Mouse (Mus musculus) hindbrain, embryonic 14.5 days (tissue): ENCODE measurements around the gene Aurkb. TPM values are rescaled to one million over a fixed set of nuclear protein-coding genes. Genes with fewer than 3 reads are reported as not detected.
A peak's percentile ranks its signal among the peaks of the same experiment; 100 is the strongest.
"Not testable (repeated sequence)": the region's sequence is repeated elsewhere in the genome, so short reads cannot be mapped to it uniquely, and the experiment has no call there.

ENCODE experiments used
- ATAC-seq: fragments of 200-750 bp; cut with Nextera tagmentation; 2 replicates; pipeline ENCODE4 v1.8.0; 2017; ENCODE audit warnings: moderate number of reproducible peaks, mild to moderate bottlenecking, moderate TSS enrichment, moderate library complexity; ENCODE audit not compliant: low FRiP score
- DNase-seq: peaks from one replicate; pipeline ENCODE4 v3.0.0-alpha.2; 2015; ENCODE audit warnings: low spot score
- H3K27ac ChIP-seq: fragments of 300-500 bp; sonication (generic); 2 replicates; pipeline ENCODE4 v1.5.1; 2014; ENCODE audit warnings: mild to moderate bottlenecking, moderate library complexity
- H3K27me3 ChIP-seq: fragments of 300-500 bp; sonication (generic); 2 replicates; pipeline ENCODE4 v1.6.1; 2014; ENCODE audit warnings: mild to moderate bottlenecking, low read length, mixed read lengths; ENCODE audit not compliant: control insufficient read depth, insufficient read depth
- H3K36me3 ChIP-seq: fragments of 300-500 bp; sonication (generic); replicated peaks from 2 replicates; pipeline ENCODE4 v1.6.1; 2014; ENCODE audit not compliant: control insufficient read depth, insufficient read depth
- H3K4me1 ChIP-seq: fragments of 300-500 bp; sonication (generic); replicated peaks from 2 replicates; pipeline ENCODE4 v1.6.1; 2014; ENCODE audit warnings: antibody characterized with exemption, low read length, mixed read lengths; ENCODE audit not compliant: control insufficient read depth, insufficient read depth
- H3K4me2 ChIP-seq: fragments of 300-500 bp; sonication (generic); replicated peaks from 2 replicates; pipeline ENCODE4 v1.6.1; 2014; ENCODE audit warnings: mild to moderate bottlenecking, moderate library complexity
- H3K4me3 ChIP-seq: fragments of 300-500 bp; sonication (generic); replicated peaks from 2 replicates; pipeline ENCODE4 v1.5.1; 2014; ENCODE audit warnings: mild to moderate bottlenecking, low read length
- H3K9ac ChIP-seq: fragments of 300-500 bp; sonication (generic); 2 replicates; pipeline ENCODE4 v1.6.1; 2014
- H3K9me3 ChIP-seq: fragments of 300-500 bp; sonication (generic); 2 replicates; pipeline ENCODE4 v1.6.1; 2016; ENCODE audit warnings: low read length; ENCODE audit not compliant: control insufficient read depth
- WGBS: fragments of 180-500 bp; shearing (Covaris S2); extraction: QIAGEN DNeasy Blood & Tissue Kit; methylation state at CpG from one replicate; pipeline ENCODE4 v1.1.7; 2014; 5-methylcytosine and 5-hydroxymethylcytosine counted together
- polyA plus RNA-seq: library from polyadenylated mRNA; unstranded; fragments of >200 nt; fragmentation: Nextera tagmentation; extraction: Ambion mirVana; gene quantifications from 2 replicates; pipeline ENCODE4 v1.2.1, GENCODE M21; 2014

The Aurkb gene
- polyA plus RNA-seq, 1 experiment from 2014 or later, result 17.0 TPM

DNA sequence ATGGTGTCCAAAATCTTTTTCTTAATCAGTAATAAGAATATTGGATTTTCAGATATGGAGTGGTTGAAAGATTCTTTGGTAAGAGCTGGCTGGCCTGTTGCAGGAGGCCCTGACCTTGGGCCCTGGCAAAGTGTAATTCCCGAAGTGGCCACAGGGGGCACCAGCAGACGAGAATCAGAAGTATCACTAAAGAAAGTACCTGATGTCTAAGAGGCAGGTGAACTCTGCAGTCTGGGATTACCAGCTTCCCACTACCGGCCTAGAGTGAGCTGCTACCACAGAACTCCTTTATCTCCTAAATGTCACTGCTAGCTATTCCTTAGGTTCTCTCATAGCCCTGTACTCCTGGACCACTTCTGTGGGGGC is 46.9 kb downstream of the Aurkb start:
- Histone ChIP-seq H3K9me3 (no peaks in the 10 kb centered on the region), H3K4me1 (peaks cover 40% of the 10 kb centered on the region), H3K27me3 (no peaks in the 10 kb centered on the region), H3K36me3 (peaks cover 28% of the 10 kb centered on the region), H3K4me3 (no peak overlapping the region), H3K27ac (no peak overlapping the region), H3K9ac (no peak overlapping the region), H3K4me2 (no peak overlapping the region)
- DNase-seq, result peak; percentile 78
- ATAC-seq, result no peak
- 6% methylated on average over 3 of the region's 3 CpGs for WGBS

GRCm38 (mm10) chr11:69092871-69093270 is 47.4 kb downstream of the Aurkb start:
- H3K4me2 ChIP-seq, result no peak overlapping the region
- H3K9ac ChIP-seq, result no peak overlapping the region
- no peaks in the 10 kb centered on the region for H3K9me3 ChIP-seq
- H3K27me3 ChIP-seq, result no peaks in the 10 kb centered on the region
- no peak for ATAC-seq
- H3K27ac ChIP-seq, result no peak overlapping the region
- H3K4me3 ChIP-seq, result no peak overlapping the region
- 91% methylated on average over 4 of the region's 4 CpGs for WGBS
- H3K36me3 ChIP-seq, result peaks cover 28% of the 10 kb centered on the region
- DNase-seq, result no peak
- H3K4me1 ChIP-seq, result peaks cover 45% of the 10 kb centered on the region

DNA sequence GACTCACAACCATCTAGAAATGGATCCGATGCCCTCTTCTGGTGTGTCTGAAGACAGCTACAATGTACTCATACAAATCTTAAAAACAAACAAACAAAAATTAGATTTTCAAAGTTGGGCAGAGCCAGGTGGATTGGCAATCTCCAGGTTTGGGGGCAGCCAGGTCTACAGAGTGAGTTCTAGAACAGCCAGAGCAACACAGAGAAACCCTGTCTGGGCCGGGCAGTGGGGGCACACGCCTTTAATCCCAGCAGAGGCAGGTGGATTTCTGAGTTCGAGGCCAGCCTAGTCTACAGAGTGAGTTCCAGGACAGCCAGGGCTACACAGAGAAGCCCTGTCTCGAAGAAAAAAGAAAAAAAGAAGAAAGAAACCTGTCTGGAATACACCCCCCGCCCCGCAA is 48.4 kb downstream of the Aurkb start:
- H3K4me2 ChIP-seq, H3K27ac ChIP-seq, H3K9ac ChIP-seq, DNase-seq, H3K9me3 ChIP-seq, H3K4me3 ChIP-seq, H3K27me3 ChIP-seq, ATAC-seq: not testable (repeated sequence)
- 88% methylated on average over 7 of the region's 7 CpGs for WGBS
- peaks cover 53% of the 10 kb centered on the region for H3K4me1 ChIP-seq
- peaks cover 28% of the 10 kb centered on the region for H3K36me3 ChIP-seq

GRCm38 (mm10) chr11:69094697-69095429 is 49.4 kb downstream of the Aurkb start, which contains the start of gene Per1:
TSS of gene Per1 (plus strand) at chr11:69095217.
- no peaks in the 10 kb centered on the region for H3K9me3 ChIP-seq
- ATAC-seq (peak; percentile 96), DNase-seq (peak; percentile 98)
- H3K9ac ChIP-seq, result peak within 1 kb of the TSS; percentile 26
- H3K27me3 ChIP-seq, result no peaks in the 10 kb centered on the region
- under 1% methylated on average over 37 of the region's 37 CpGs for WGBS
- peaks cover 24% of the 10 kb centered on the region for H3K36me3 ChIP-seq
- H3K4me2 ChIP-seq, result peak within 1 kb of the TSS; percentile 74
- H3K4me1 ChIP-seq, result peaks cover 48% of the 10 kb centered on the region
- H3K4me3 ChIP-seq, result peak within 1 kb of the TSS; percentile 35
- peak within 1 kb of the TSS; percentile 67 for H3K27ac ChIP-seq

DNA sequence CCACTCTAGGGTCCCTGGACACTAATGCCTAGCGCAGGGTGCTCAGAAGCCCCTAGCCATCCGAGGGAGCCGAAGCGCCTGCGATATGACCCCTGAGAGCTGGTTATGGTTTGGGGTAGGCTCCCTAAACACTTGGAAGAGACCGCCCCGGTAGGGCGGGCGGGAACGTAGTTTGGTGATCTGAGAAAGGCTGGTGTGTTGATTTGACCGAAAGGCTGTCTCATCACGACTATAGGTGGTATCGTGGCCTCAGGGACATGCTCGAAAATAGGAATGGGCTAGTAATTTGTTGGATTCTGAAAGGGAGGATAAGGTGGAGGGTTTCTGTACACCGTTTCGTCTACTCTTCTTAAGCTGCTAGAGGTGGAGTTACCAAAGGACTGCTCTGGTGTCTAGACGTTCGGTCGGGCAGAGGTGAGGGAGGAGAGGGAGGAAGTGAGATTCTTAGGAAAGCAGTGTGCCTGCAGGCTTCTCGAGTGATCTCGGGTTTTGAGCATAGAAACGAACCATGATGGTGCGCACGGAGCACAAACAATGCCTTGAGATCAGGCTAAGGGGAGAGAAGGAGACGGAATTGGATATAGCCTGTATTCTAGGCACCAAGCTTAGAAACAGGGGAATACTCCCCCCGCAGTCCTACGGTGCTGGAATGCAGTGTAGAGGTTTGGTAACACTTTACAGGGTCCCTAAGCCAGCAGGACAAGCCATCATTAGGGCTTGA is 50.2 kb downstream of the Aurkb start:
- WGBS, result 4% methylated on average over 27 of the region's 27 CpGs
- Histone ChIP-seq H3K27me3 (no peaks in the 10 kb centered on the region), H3K36me3 (peaks cover 16% of the 10 kb centered on the region), H3K9ac (peak overlapping the region; percentile 26), H3K4me3 (peak overlapping the region; percentile 35), H3K27ac (peak overlapping the region; percentile 55), H3K9me3 (no peaks in the 10 kb centered on the region), H3K4me2 (peak overlapping the region; percentile 74), H3K4me1 (peaks cover 47% of the 10 kb centered on the region)
- DNase-seq, result no peak
- no peak for ATAC-seq

DNA sequence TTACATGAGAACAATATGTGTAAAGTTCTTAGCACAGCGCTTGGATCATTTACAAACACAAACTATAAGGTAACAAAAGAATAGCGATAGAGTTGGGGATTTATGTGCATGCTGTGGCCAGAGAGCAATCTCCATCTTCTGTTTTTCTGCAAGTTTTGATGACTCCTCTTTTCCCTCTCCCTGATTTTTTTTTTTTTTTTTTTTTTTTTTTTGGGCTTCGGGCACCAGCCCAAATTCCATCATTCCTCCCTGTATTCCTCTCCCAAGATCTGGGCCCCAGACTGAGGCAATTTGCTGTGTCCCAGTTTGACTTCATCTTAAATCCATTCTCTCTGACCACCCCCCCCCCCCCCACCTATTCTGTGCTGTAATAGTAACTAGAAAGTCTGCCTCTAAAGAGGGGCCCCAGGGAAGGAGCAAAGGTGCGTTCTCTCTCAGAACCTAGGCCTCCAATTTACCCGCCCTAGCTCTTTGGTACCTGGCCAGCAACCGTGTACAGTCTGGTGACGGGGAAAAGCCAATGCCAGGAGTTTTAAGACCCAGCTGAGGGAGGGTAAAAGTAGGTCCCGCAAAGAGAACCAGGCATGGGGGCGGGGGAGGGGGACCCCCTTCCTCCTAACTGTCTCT is 51.0 kb downstream of the Aurkb start:
- no peak for DNase-seq
- Histone ChIP-seq H3K9me3 (no peaks in the 10 kb centered on the region), H3K27ac (no peak overlapping the region; the same call in 1 of the 2 replicates), H3K4me3 (peak overlapping the region; percentile 35), H3K36me3 (peaks cover 14% of the 10 kb centered on the region), H3K27me3 (no peaks in the 10 kb centered on the region), H3K4me1 (peaks cover 44% of the 10 kb centered on the region), H3K9ac (peak overlapping the region; percentile 48), H3K4me2 (peak overlapping the region; percentile 74)
- no peak for ATAC-seq
- 20% methylated on average over 9 of the region's 9 CpGs for WGBS

GRCm38 (mm10) chr11:69096987-69097900 is 51.8 kb downstream of the Aurkb start:
- peak; percentile 81 for DNase-seq
- WGBS, result 2% methylated on average over 29 of the region's 29 CpGs
- Histone ChIP-seq H3K9me3 (no peaks in the 10 kb centered on the region), H3K4me2 (peak overlapping the region; percentile 74), H3K27me3 (no peaks in the 10 kb centered on the region), H3K36me3 (peaks cover 14% of the 10 kb centered on the region), H3K4me3 (peak overlapping the region; percentile 13), H3K4me1 (peaks cover 44% of the 10 kb centered on the region), H3K27ac (peak overlapping the region; percentile 70), H3K9ac (peak overlapping the region; percentile 48)
- no peak for ATAC-seq

- ATAC-seq (no peak), DNase-seq (no peak)
- Histone ChIP-seq H3K9ac (peak overlapping the region; percentile 68), H3K9me3 (no peaks in the 10 kb centered on the region), H3K4me1 (peaks cover 44% of the 10 kb centered on the region), H3K4me2 (peak overlapping the region; percentile 74), H3K36me3 (peaks cover 24% of the 10 kb centered on the region), H3K27me3 (no peaks in the 10 kb centered on the region), H3K27ac (peak overlapping the region; percentile 70; the same call in 1 of the 2 replicates), H3K4me3 (peak overlapping the region; percentile 46)
- 17% methylated on average over 8 of the region's 8 CpGs for WGBS
Observed at GRCm38 (mm10) chr11:69098039-69098761, 52.8 kb downstream of the Aurkb start.
